Mouse (Mus musculus) neural tube, embryonic 15.5 days (tissue): ENCODE data around the gene Zmynd11. TPM values are rescaled to one million over a fixed set of nuclear protein-coding genes. Genes with fewer than 3 reads are reported as not detected.
"Not testable (repeated sequence)": the region's sequence is repeated elsewhere in the genome, so short reads cannot be mapped to it uniquely, and the experiment has no call there.

Experiments
- ATAC-seq: fragments of 200-750 bp; cut with Nextera tagmentation; 2 replicates; pipeline ENCODE4 v1.8.0; 2017; ENCODE audit warnings: mild to moderate bottlenecking, moderate TSS enrichment, moderate library complexity; ENCODE audit not compliant: low FRiP score
- H3K27ac ChIP-seq: fragments of 300-500 bp; sonication (generic); replicated peaks from 2 replicates; pipeline ENCODE4 v1.5.1; 2015; ENCODE audit warnings: mild to moderate bottlenecking, inconsistent platforms
- H3K27me3 ChIP-seq: fragments of 300-500 bp; sonication (generic); replicated peaks from 2 replicates; pipeline ENCODE4 v1.6.1; 2015; ENCODE audit warnings: inconsistent platforms
- H3K36me3 ChIP-seq: fragments of 300-500 bp; sonication (generic); 2 replicates; pipeline ENCODE4 v1.6.1; 2015; ENCODE audit warnings: inconsistent platforms
- H3K4me1 ChIP-seq: fragments of 300-500 bp; sonication (generic); 2 replicates; pipeline ENCODE4 v1.6.1; 2015; ENCODE audit warnings: inconsistent platforms
- H3K4me2 ChIP-seq: fragments of 300-500 bp; sonication (generic); 2 replicates; pipeline ENCODE4 v1.6.1; 2015; ENCODE audit warnings: inconsistent platforms, mild to moderate bottlenecking, moderate library complexity
- H3K4me3 ChIP-seq: fragments of 300-500 bp; sonication (generic); replicated peaks from 2 replicates; pipeline ENCODE4 v1.5.1; 2015; ENCODE audit warnings: mild to moderate bottlenecking, inconsistent platforms
- H3K9ac ChIP-seq: fragments of 300-500 bp; sonication (generic); replicated peaks from 2 replicates; pipeline ENCODE4 v1.6.1; 2015; ENCODE audit warnings: mild to moderate bottlenecking, inconsistent platforms
- H3K9me3 ChIP-seq: fragments of 300-500 bp; sonication (generic); replicated peaks from 2 replicates; pipeline ENCODE4 v1.6.1; 2016; ENCODE audit warnings: inconsistent platforms
- WGBS: fragments of 180-500 bp; shearing (Covaris S2); methylation state at CpG from one replicate; pipeline ENCODE4 v1.1.7; 2015; ENCODE audit warnings: mixed read lengths; 5-methylcytosine and 5-hydroxymethylcytosine counted together
- polyA plus RNA-seq: library from polyadenylated mRNA; unstranded; fragments of >200 nt; fragmentation: Nextera tagmentation; extraction: Ambion mirVana; gene quantifications from 2 replicates; pipeline ENCODE4 v1.2.1, GENCODE M21; 2015

Zmynd11 gene
- polyA plus RNA-seq, 1 experiment from 2014 or later = 128 TPM

- Histone ChIP-seq H3K9me3 (no peaks in the 10 kb centered on the region), H3K36me3 (no peaks in the 10 kb centered on the region), H3K4me2 (no peak overlapping the region), H3K4me1 (peaks cover 48% of the 10 kb centered on the region), H3K27me3 (no peaks in the 10 kb centered on the region), H3K9ac (no peak overlapping the region), H3K4me3 (no peak overlapping the region), H3K27ac (no peak overlapping the region)
- no peak for ATAC-seq
- 18% methylated on average over 6 of the region's 6 CpGs for WGBS
These were observed 5.1 kb downstream of the Zmynd11 start for GRCm38 (mm10) chr13:9760057-9760456.

GRCm38 (mm10) chr13:9757842-9758491 is 7.2 kb downstream of the Zmynd11 start:
- Histone ChIP-seq H3K4me2 (peak overlapping the region; percentile 36), H3K9ac (no peak overlapping the region), H3K27me3 (no peaks in the 10 kb centered on the region), H3K4me1 (peaks cover 57% of the 10 kb centered on the region), H3K27ac (peak overlapping the region; percentile 54), H3K36me3 (no peaks in the 10 kb centered on the region), H3K4me3 (no peak overlapping the region), H3K9me3 (no peaks in the 10 kb centered on the region)
- WGBS = 33% methylated on average over 9 of the region's 9 CpGs
- ATAC-seq = peak; percentile 76; the same call in 1 of the 2 replicates

GRCm38 (mm10) chr13:9753706-9754105 is 11.4 kb downstream of the Zmynd11 start:
- peaks cover 33% of the 10 kb centered on the region for H3K4me1 ChIP-seq
- no peaks in the 10 kb centered on the region for H3K9me3 ChIP-seq
- no peak overlapping the region for H3K9ac ChIP-seq
- H3K36me3 ChIP-seq = no peaks in the 10 kb centered on the region
- no peaks in the 10 kb centered on the region for H3K27me3 ChIP-seq
- H3K4me2 ChIP-seq = no peak overlapping the region
- no peak overlapping the region for H3K27ac ChIP-seq
- H3K4me3 ChIP-seq = no peak overlapping the region
- WGBS = 52% methylated on average over 3 of the region's 3 CpGs
- no peak for ATAC-seq

DNA sequence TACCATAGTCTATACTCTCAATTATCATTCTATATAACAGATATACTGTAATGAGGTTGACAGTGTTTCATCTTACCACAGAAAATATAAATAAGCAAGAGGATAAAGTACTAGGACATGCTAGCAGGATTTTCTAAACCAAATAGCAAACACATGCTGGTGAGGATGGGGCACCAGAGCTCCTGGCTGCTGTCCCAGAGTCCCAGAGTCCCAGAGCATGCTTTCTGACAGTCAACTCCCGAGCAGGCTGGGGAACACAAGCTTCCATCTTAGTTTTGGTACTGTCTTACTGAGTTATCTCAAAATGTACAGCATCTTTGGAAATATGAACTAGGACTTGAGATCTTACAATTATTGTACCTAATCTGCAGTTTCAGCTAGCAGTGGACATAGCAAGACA is 14.8 kb downstream of the Zmynd11 start:
- Histone ChIP-seq H3K27me3 (no peaks in the 10 kb centered on the region), H3K36me3 (no peaks in the 10 kb centered on the region), H3K9me3 (no peaks in the 10 kb centered on the region), H3K4me2 (no peak overlapping the region), H3K9ac (no peak overlapping the region), H3K4me1 (peaks cover 17% of the 10 kb centered on the region; the same call in 1 of the 2 replicates), H3K27ac (no peak overlapping the region), H3K4me3 (no peak overlapping the region)
- ATAC-seq = no peak
- 19% methylated on average over 1 of the region's 1 CpGs for WGBS

GRCm38 (mm10) chr13:9749796-9750195 is 15.3 kb downstream of the Zmynd11 start:
- H3K27ac ChIP-seq = no peak overlapping the region
- H3K4me3 ChIP-seq = no peak overlapping the region
- H3K9ac ChIP-seq = no peak overlapping the region
- H3K27me3 ChIP-seq = no peaks in the 10 kb centered on the region
- H3K4me2 ChIP-seq = no peak overlapping the region
- H3K4me1 ChIP-seq = peaks cover 17% of the 10 kb centered on the region; the same call in 1 of the 2 replicates
- WGBS = 77% methylated on average over 4 of the region's 4 CpGs
- ATAC-seq = no peak
- no peaks in the 10 kb centered on the region for H3K36me3 ChIP-seq
- no peaks in the 10 kb centered on the region for H3K9me3 ChIP-seq

DNA sequence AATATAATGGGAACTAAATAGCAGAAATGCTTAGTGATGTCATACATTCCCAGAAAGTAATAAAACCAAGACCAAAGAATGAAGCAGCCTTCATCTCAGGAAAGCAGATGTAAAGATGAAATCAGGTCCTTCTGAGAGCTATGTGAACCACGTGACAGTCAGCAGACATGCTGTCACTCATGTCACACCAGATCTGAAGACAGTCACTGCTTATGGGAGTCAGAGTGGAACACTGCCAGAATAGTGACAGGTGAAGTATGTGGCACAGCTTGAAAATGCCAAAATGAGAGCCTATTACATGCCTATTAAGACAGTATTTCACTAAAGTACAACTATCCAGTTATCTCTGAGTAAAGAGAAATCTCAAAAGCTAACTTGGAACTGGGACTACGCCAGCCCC is 26.9 kb downstream of the Zmynd11 start:
- Histone ChIP-seq H3K36me3 (no peaks in the 10 kb centered on the region), H3K9me3 (no peaks in the 10 kb centered on the region)
- ATAC-seq = no peak

GRCm38 (mm10) chr13:9737024-9737423 is 28.1 kb downstream of the Zmynd11 start:
- Histone ChIP-seq H3K27ac (no peak overlapping the region), H3K9me3 (no peaks in the 10 kb centered on the region), H3K9ac (no peak overlapping the region), H3K27me3 (no peaks in the 10 kb centered on the region), H3K4me2 (no peak overlapping the region), H3K4me1 (peaks cover 11% of the 10 kb centered on the region; the same call in 1 of the 2 replicates), H3K36me3 (peaks cover 2% of the 10 kb centered on the region; the same call in 1 of the 2 replicates), H3K4me3 (no peak overlapping the region)
- ATAC-seq = no peak
- 79% methylated on average over 5 of the region's 5 CpGs for WGBS

More for the DNA sequence above, 26.9 kb downstream of the Zmynd11 start:
- H3K4me2 ChIP-seq = no peak overlapping the region
- no peak overlapping the region for H3K4me3 ChIP-seq
- H3K27ac ChIP-seq = no peak overlapping the region
- H3K4me1 ChIP-seq = peaks cover 14% of the 10 kb centered on the region; the same call in 1 of the 2 replicates
- no peaks in the 10 kb centered on the region for H3K27me3 ChIP-seq
- H3K9ac ChIP-seq = no peak overlapping the region
- WGBS = 58% methylated on average over 2 of the region's 2 CpGs

- H3K9ac ChIP-seq, H3K4me2 ChIP-seq, H3K27ac ChIP-seq, ATAC-seq, H3K4me3 ChIP-seq, H3K4me1 ChIP-seq, H3K27me3 ChIP-seq, H3K9me3 ChIP-seq, H3K36me3 ChIP-seq: not testable (repeated sequence)
- WGBS = 94% methylated on average over 4 of the region's 5 CpGs
These were observed 32.9 kb downstream of the Zmynd11 start for GRCm38 (mm10) chr13:9732262-9732661.

GRCm38 (mm10) chr13:9729073-9729472 is 36.1 kb downstream of the Zmynd11 start:
- no peaks in the 10 kb centered on the region for H3K27me3 ChIP-seq
- H3K36me3 ChIP-seq = peaks cover 17% of the 10 kb centered on the region; the same call in 1 of the 2 replicates
- no peak overlapping the region for H3K9ac ChIP-seq
- no peak overlapping the region for H3K27ac ChIP-seq
- no peaks in the 10 kb centered on the region for H3K9me3 ChIP-seq
- peaks cover 3% of the 10 kb centered on the region; the same call in 1 of the 2 replicates for H3K4me1 ChIP-seq
- no peak overlapping the region for H3K4me2 ChIP-seq
- no peak overlapping the region for H3K4me3 ChIP-seq
- 77% methylated on average over 1 of the region's 1 CpGs for WGBS
- ATAC-seq = no peak

DNA sequence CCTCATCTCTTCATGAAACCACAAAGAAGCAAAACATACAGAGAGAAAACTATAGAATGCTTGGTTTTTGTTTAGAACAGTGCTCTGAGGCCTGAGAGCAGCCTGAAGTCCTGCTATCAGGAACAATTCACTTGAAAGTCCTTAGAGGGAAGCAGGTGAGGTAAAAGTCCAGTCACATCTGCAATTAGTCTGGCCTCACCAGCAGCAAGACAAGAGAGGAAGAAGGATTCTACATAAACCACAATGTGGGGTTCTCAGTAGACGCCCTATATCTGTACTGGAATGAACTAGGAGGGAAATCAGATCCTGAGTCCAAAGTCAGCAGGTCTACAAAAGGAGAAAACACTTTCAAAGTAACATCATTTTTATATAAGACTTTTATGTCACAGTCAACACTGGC is 49.9 kb downstream of the Zmynd11 start:
- H3K4me2 ChIP-seq = no peak overlapping the region
- no peak overlapping the region for H3K4me3 ChIP-seq
- ATAC-seq = no peak
- H3K4me1 ChIP-seq = no peaks in the 10 kb centered on the region
- H3K27ac ChIP-seq = no peak overlapping the region
- H3K9me3 ChIP-seq = no peaks in the 10 kb centered on the region
- 0 out of 2 replicates have a peak, but pooled peaks cover 4% of the 10 kb centered on the region for H3K36me3 ChIP-seq
- no peaks in the 10 kb centered on the region for H3K27me3 ChIP-seq
- no peak overlapping the region for H3K9ac ChIP-seq
- WGBS = 91% methylated on average over 1 of the region's 1 CpGs

GRCm38 (mm10) chr13:9713462-9714134 is 51.5 kb downstream of the Zmynd11 start:
- Histone ChIP-seq H3K4me2 (no peak overlapping the region), H3K27me3 (no peaks in the 10 kb centered on the region), H3K4me3 (no peak overlapping the region), H3K27ac (no peak overlapping the region), H3K36me3 (peaks cover 4% of the 10 kb centered on the region; the same call in 1 of the 2 replicates), H3K4me1 (no peaks in the 10 kb centered on the region), H3K9me3 (no peaks in the 10 kb centered on the region), H3K9ac (no peak overlapping the region)
- 89% methylated on average over 6 of the region's 6 CpGs for WGBS
- ATAC-seq = no peak

GRCm38 (mm10) chr13:9712971-9713370 is 52.2 kb downstream of the Zmynd11 start:
- no peak overlapping the region for H3K27ac ChIP-seq
- H3K4me2 ChIP-seq = no peak overlapping the region
- WGBS = 89% methylated on average over 3 of the region's 3 CpGs
- H3K36me3 ChIP-seq = peaks cover 7% of the 10 kb centered on the region
- no peaks in the 10 kb centered on the region for H3K9me3 ChIP-seq
- no peak for ATAC-seq
- H3K27me3 ChIP-seq = no peaks in the 10 kb centered on the region
- no peak overlapping the region for H3K4me3 ChIP-seq
- H3K9ac ChIP-seq = no peak overlapping the region
- no peaks in the 10 kb centered on the region for H3K4me1 ChIP-seq
